Mouse (Mus musculus) hindbrain, embryonic 14.5 days (tissue): ENCODE measurements around the gene Tmem203. TPM values are rescaled to one million over a fixed set of nuclear protein-coding genes. Genes with fewer than 3 reads are reported as not detected.
A peak's percentile ranks its signal among the peaks of the same experiment; 100 is the strongest.

ENCODE experiments used
- ATAC-seq: fragments of 200-750 bp; cut with Nextera tagmentation; 2 replicates; pipeline ENCODE4 v1.8.0; 2017; ENCODE audit warnings: moderate number of reproducible peaks, mild to moderate bottlenecking, moderate TSS enrichment, moderate library complexity; ENCODE audit not compliant: low FRiP score
- DNase-seq: peaks from one replicate; pipeline ENCODE4 v3.0.0-alpha.2; 2015; ENCODE audit warnings: low spot score
- H3K27ac ChIP-seq: fragments of 300-500 bp; sonication (generic); 2 replicates; pipeline ENCODE4 v1.5.1; 2014; ENCODE audit warnings: mild to moderate bottlenecking, moderate library complexity
- H3K27me3 ChIP-seq: fragments of 300-500 bp; sonication (generic); 2 replicates; pipeline ENCODE4 v1.6.1; 2014; ENCODE audit warnings: mild to moderate bottlenecking, low read length, mixed read lengths; ENCODE audit not compliant: control insufficient read depth, insufficient read depth
- H3K36me3 ChIP-seq: fragments of 300-500 bp; sonication (generic); replicated peaks from 2 replicates; pipeline ENCODE4 v1.6.1; 2014; ENCODE audit not compliant: control insufficient read depth, insufficient read depth
- H3K4me1 ChIP-seq: fragments of 300-500 bp; sonication (generic); replicated peaks from 2 replicates; pipeline ENCODE4 v1.6.1; 2014; ENCODE audit warnings: antibody characterized with exemption, low read length, mixed read lengths; ENCODE audit not compliant: control insufficient read depth, insufficient read depth
- H3K4me2 ChIP-seq: fragments of 300-500 bp; sonication (generic); replicated peaks from 2 replicates; pipeline ENCODE4 v1.6.1; 2014; ENCODE audit warnings: mild to moderate bottlenecking, moderate library complexity
- H3K4me3 ChIP-seq: fragments of 300-500 bp; sonication (generic); replicated peaks from 2 replicates; pipeline ENCODE4 v1.5.1; 2014; ENCODE audit warnings: mild to moderate bottlenecking, low read length
- H3K9ac ChIP-seq: fragments of 300-500 bp; sonication (generic); 2 replicates; pipeline ENCODE4 v1.6.1; 2014
- H3K9me3 ChIP-seq: fragments of 300-500 bp; sonication (generic); 2 replicates; pipeline ENCODE4 v1.6.1; 2016; ENCODE audit warnings: low read length; ENCODE audit not compliant: control insufficient read depth
- WGBS: fragments of 180-500 bp; shearing (Covaris S2); extraction: QIAGEN DNeasy Blood & Tissue Kit; methylation state at CpG from one replicate; pipeline ENCODE4 v1.1.7; 2014; 5-methylcytosine and 5-hydroxymethylcytosine counted together
- polyA plus RNA-seq: library from polyadenylated mRNA; unstranded; fragments of >200 nt; fragmentation: Nextera tagmentation; extraction: Ambion mirVana; gene quantifications from 2 replicates; pipeline ENCODE4 v1.2.1, GENCODE M21; 2014

Tmem203 gene
- polyA plus RNA-seq: 9.8 and 12.5 TPM in 2 replicates

- Histone ChIP-seq H3K4me3 (peak within 1 kb of the TSS; percentile 70), H3K4me1 (peaks cover 15% of the 10 kb centered on the region), H3K9me3 (no peaks in the 10 kb centered on the region), H3K36me3 (peaks cover 23% of the 10 kb centered on the region), H3K9ac (peak within 1 kb of the TSS; percentile 73), H3K27ac (peak within 1 kb of the TSS; percentile 72), H3K27me3 (no peaks in the 10 kb centered on the region), H3K4me2 (peak within 1 kb of the TSS; percentile 100)
- under 1% methylated on average over 39 of the region's 39 CpGs for WGBS
- ATAC-seq: peak; percentile 90
- peak; percentile 94 for DNase-seq
Observed at GRCm38 (mm10) chr2:25255284-25255779, at the start of gene Tmem203. TSS of gene Tmem203 (plus strand) at chr2:25255439.

GRCm38 (mm10) chr2:25207593-25207992 is 47.6 kb upstream of the Tmem203 start:
- H3K9me3 ChIP-seq: no peaks in the 10 kb centered on the region
- peaks cover 17% of the 10 kb centered on the region for H3K4me1 ChIP-seq
- no peaks in the 10 kb centered on the region for H3K27me3 ChIP-seq
- no peak overlapping the region for H3K9ac ChIP-seq
- no peak overlapping the region for H3K4me2 ChIP-seq
- H3K36me3 ChIP-seq: peaks cover 57% of the 10 kb centered on the region
- no peak overlapping the region for H3K27ac ChIP-seq
- no peak for ATAC-seq
- H3K4me3 ChIP-seq: no peak overlapping the region
- no peak for DNase-seq
- WGBS: 83% methylated on average over 1 of the region's 1 CpGs

- Histone ChIP-seq H3K4me3 (peak overlapping the region; percentile 97), H3K9ac (peak overlapping the region; percentile 95), H3K4me1 (peaks cover 17% of the 10 kb centered on the region), H3K4me2 (peak overlapping the region; percentile 90), H3K36me3 (peaks cover 26% of the 10 kb centered on the region), H3K27ac (peak overlapping the region; percentile 93), H3K27me3 (no peaks in the 10 kb centered on the region), H3K9me3 (no peaks in the 10 kb centered on the region)
- ATAC-seq (no peak; the same call in 1 of the 2 replicates), DNase-seq (no peak)
- WGBS: under 1% methylated on average over 24 of the region's 24 CpGs
Observed at GRCm38 (mm10) chr2:25210686-25211085, 44.6 kb upstream of the Tmem203 start.

DNA sequence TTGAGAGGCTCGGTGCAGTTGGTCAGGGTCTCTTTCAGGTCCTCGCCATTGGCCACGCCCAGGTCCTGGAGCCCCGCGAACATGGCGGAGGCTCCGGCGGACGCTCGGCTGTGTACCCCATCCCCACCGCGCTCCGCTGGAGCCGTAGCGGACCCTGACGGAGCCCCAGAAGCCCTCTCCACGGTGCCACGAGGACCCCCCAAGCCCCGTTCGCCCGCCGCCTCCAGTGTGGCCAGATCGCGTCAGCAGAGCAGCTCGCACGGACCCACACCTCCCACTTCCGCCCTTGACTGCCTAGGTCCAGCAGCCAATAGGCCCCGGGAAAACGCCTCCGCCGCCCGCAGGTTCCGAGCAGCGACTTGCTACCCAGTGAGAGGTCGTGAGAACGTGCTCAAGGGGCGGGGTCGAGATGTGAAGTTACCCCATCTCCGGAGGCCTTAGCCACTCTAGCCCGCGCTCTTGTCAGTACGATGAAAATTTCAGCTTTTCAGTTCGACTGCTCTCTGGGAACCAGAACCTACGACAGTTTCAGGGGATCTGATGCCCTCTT is 44.0 kb upstream of the Tmem203 start, which contains the start of gene Nelfb:
Gene Nelfb, minus strand, starts transcription at position 369 of the 550 bp plus-strand sequence.
- Histone ChIP-seq H3K4me2 (peak within 1 kb of the TSS; percentile 90), H3K4me3 (peak within 1 kb of the TSS; percentile 97)
- peak; percentile 83 for DNase-seq

GRCm38 (mm10) chr2:25213266-25213865 is 41.9 kb upstream of the Tmem203 start:
- no peaks in the 10 kb centered on the region for H3K27me3 ChIP-seq
- peaks cover 17% of the 10 kb centered on the region for H3K4me1 ChIP-seq
- WGBS: 65% methylated on average over 23 of the region's 23 CpGs
- DNase-seq (no peak), ATAC-seq (no peak)
- H3K9ac ChIP-seq: no peak overlapping the region
- no peak overlapping the region for H3K27ac ChIP-seq
- no peaks in the 10 kb centered on the region for H3K9me3 ChIP-seq
- peaks cover 9% of the 10 kb centered on the region; the same call in 1 of the 2 replicates for H3K36me3 ChIP-seq
- H3K4me3 ChIP-seq: no peak overlapping the region
- no peak overlapping the region for H3K4me2 ChIP-seq

More for the DNA sequence above, 44.0 kb upstream of the Tmem203 start, which contains the start of gene Nelfb:
- no peaks in the 10 kb centered on the region for H3K27me3 ChIP-seq
- no peaks in the 10 kb centered on the region for H3K9me3 ChIP-seq
- ATAC-seq: peak; percentile 89
- 0% methylated on average over 44 of the region's 44 CpGs for WGBS
- peaks cover 17% of the 10 kb centered on the region for H3K4me1 ChIP-seq
- peak within 1 kb of the TSS; percentile 95 for H3K9ac ChIP-seq
- peak within 1 kb of the TSS; percentile 93 for H3K27ac ChIP-seq
- H3K36me3 ChIP-seq: peaks cover 21% of the 10 kb centered on the region

- no peaks in the 10 kb centered on the region; the same call in 1 of the 2 replicates for H3K36me3 ChIP-seq
- ATAC-seq (no peak), DNase-seq (no peak)
- H3K9ac ChIP-seq: no peak within 1 kb of the TSS
- H3K4me3 ChIP-seq: no peak within 1 kb of the TSS
- H3K9me3 ChIP-seq: no peaks in the 10 kb centered on the region
- no peaks in the 10 kb centered on the region for H3K27me3 ChIP-seq
- no peak within 1 kb of the TSS for H3K4me2 ChIP-seq
- H3K4me1 ChIP-seq: peaks cover 10% of the 10 kb centered on the region
- WGBS: 75% methylated on average over 3 of the region's 3 CpGs
- no peak within 1 kb of the TSS for H3K27ac ChIP-seq
Observed at GRCm38 (mm10) chr2:25214444-25214843, 40.8 kb upstream of the Tmem203 start, which contains the start of gene Stpg3. TSS of gene Stpg3 (minus strand) at chr2:25214637.

GRCm38 (mm10) chr2:25217666-25218065 is 37.6 kb upstream of the Tmem203 start:
- peaks cover 9% of the 10 kb centered on the region for H3K36me3 ChIP-seq
- DNase-seq (no peak), ATAC-seq (no peak)
- H3K4me2 ChIP-seq: no peak overlapping the region
- no peak overlapping the region for H3K27ac ChIP-seq
- H3K4me3 ChIP-seq: no peak overlapping the region
- H3K4me1 ChIP-seq: no peaks in the 10 kb centered on the region
- no peaks in the 10 kb centered on the region for H3K27me3 ChIP-seq
- H3K9ac ChIP-seq: no peak overlapping the region
- WGBS: 62% methylated on average over 2 of the region's 2 CpGs
- H3K9me3 ChIP-seq: no peaks in the 10 kb centered on the region

DNA sequence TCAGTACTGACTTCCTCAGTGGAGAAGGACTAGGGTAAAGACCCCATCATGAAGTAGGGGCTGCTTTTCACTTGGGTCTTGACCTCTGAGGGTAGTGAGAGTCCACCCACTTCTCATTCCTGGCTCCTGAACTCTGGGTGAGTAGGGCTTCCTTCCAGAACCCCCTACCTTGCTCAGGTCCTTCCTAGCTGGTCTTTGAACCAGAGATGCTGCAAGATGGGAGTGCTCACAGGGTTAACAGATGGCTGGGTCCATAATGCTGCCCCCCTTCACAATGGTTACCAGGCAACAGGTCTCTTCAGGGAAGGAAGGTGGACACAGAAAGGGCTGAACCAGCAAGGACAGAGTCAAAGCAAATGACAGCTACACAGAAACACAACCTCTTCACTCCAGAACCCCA is 36.8 kb upstream of the Tmem203 start, which contains the start of gene Fam166a:
Gene Fam166a, plus strand, starts transcription at position 301 of the 400 bp plus-strand sequence.
- Histone ChIP-seq H3K4me1 (peaks cover 4% of the 10 kb centered on the region), H3K4me3 (no peak within 1 kb of the TSS), H3K4me2 (no peak within 1 kb of the TSS), H3K9ac (no peak within 1 kb of the TSS), H3K27me3 (no peaks in the 10 kb centered on the region), H3K9me3 (no peaks in the 10 kb centered on the region), H3K36me3 (peaks cover 9% of the 10 kb centered on the region), H3K27ac (no peak within 1 kb of the TSS)
- ATAC-seq: no peak
- no peak for DNase-seq

GRCm38 (mm10) chr2:25221331-25221772 is 33.9 kb upstream of the Tmem203 start:
- ATAC-seq (no peak), DNase-seq (no peak)
- Histone ChIP-seq H3K27me3 (no peaks in the 10 kb centered on the region), H3K36me3 (peaks cover 9% of the 10 kb centered on the region), H3K4me1 (peaks cover 15% of the 10 kb centered on the region), H3K27ac (no peak overlapping the region), H3K9me3 (no peaks in the 10 kb centered on the region), H3K4me3 (no peak overlapping the region), H3K9ac (no peak overlapping the region), H3K4me2 (no peak overlapping the region)
- 78% methylated on average over 5 of the region's 5 CpGs for WGBS
